Mouse (Mus musculus): ENCODE measurements around the gene Mt4. TPM values are rescaled to one million over a fixed set of nuclear protein-coding genes. Genes with fewer than 3 reads are reported as not detected.

Mt4 gene
- polyA plus RNA-seq, 1 experiment from 2014 or later: not detected

GRCm38 (mm10) chr8:94178857-94179712 lies 42.1 kb downstream of the Mt4 start, which contains the start of gene Mt1:
TSS of gene Mt1 (plus strand) at chr8:94179082.
- no peak within 1 kb of the TSS for H3K27ac ChIP-seq (replicated peaks; ENCODE audit: low read depth, low read length)
- no peak; the same call in 1 of the 2 replicates for ATAC-seq (ENCODE audit: low FRiP score, low TSS enrichment)
- no peaks in the 10 kb centered on the region for H3K9me3 ChIP-seq (ENCODE audit: control insufficient read depth, low read length)
- peak within 1 kb of the TSS; percentile 34 for H3K4me3 ChIP-seq (replicated peaks; ENCODE audit: low read depth, low read length)
- H3K36me3 ChIP-seq (ENCODE audit: control insufficient read depth, insufficient read depth, low read length): no peaks in the 10 kb centered on the region
- peaks cover 83% of the 10 kb centered on the region for H3K27me3 ChIP-seq (ENCODE audit: control insufficient read depth, insufficient read depth, low read length)
- H3K4me1 ChIP-seq (ENCODE audit: control insufficient read depth, insufficient read depth, low read length): peaks cover 14% of the 10 kb centered on the region
- peak within 1 kb of the TSS; percentile 66 for H3K4me2 ChIP-seq (ENCODE audit: low read length)
- peak within 1 kb of the TSS; percentile 21; the same call in 1 of the 2 replicates for H3K9ac ChIP-seq (replicated peaks; ENCODE audit: low read length)
- DNase-seq: peak; percentile 80
- under 1% methylated on average over 50 of the region's 50 CpGs for WGBS

DNA sequence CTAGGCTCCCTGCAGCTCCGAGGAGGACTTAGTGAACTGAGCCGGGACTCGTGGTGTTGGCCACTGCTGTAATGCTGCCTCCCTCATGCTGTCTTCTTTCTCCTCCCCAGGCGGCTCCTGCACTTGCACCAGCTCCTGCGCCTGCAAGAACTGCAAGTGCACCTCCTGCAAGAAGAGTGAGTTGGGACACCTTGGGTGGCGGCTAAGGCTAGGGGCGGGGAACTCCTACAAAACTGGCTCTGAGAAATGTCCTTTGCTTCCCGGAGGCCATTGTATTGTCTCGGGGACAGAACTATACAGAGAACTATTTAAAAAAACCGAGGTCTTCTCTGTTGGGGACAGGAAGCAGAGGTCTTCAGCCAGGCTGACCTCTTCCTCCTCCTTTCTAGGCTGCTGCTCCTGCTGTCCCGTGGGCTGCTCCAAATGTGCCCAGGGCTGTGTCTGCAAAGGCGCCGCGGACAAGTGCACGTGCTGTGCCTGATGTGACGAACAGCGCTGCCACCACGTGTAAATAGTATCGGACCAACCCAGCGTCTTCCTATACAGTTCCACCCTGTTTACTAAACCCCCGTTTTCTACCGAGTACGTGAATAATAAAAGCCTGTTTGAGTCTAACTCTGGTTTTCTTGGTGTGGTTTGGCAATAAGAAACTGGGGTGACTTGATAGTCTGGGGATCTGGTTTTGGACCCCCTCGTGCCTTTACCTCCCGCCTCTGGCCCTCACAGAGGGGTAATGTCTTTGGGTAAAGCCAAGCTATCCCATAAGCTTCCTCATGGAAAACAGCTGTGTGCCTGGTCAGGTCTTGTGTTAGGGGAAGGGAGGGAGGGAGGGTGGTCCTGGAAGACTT lies 42.9 kb downstream of the Mt4 start:
- no peaks in the 10 kb centered on the region for H3K36me3 ChIP-seq (ENCODE audit: control insufficient read depth, insufficient read depth, low read length)
- peaks cover 14% of the 10 kb centered on the region for H3K4me1 ChIP-seq (ENCODE audit: control insufficient read depth, insufficient read depth, low read length)
- H3K4me3 ChIP-seq (replicated peaks; ENCODE audit: low read depth, low read length): peak overlapping the region; percentile 34; the same call in 1 of the 2 replicates
- no peak overlapping the region for H3K9ac ChIP-seq (replicated peaks; ENCODE audit: low read length)
- no peaks in the 10 kb centered on the region for H3K9me3 ChIP-seq (ENCODE audit: control insufficient read depth, low read length)
- peaks cover 82% of the 10 kb centered on the region for H3K27me3 ChIP-seq (ENCODE audit: control insufficient read depth, insufficient read depth, low read length)
- no peak overlapping the region for H3K27ac ChIP-seq (replicated peaks; ENCODE audit: low read depth, low read length)
- peak; percentile 43 for DNase-seq
- no peak for ATAC-seq (ENCODE audit: low FRiP score, low TSS enrichment)
- H3K4me2 ChIP-seq (ENCODE audit: low read length): peak overlapping the region; percentile 66
- 2% methylated on average over 25 of the region's 25 CpGs for WGBS

- H3K27me3 ChIP-seq (ENCODE audit: control insufficient read depth, insufficient read depth, low read length): peaks cover 82% of the 10 kb centered on the region
These were observed 43.5 kb downstream of the Mt4 start for GRCm38 (mm10) chr8:94180561-94180908.

DNA sequence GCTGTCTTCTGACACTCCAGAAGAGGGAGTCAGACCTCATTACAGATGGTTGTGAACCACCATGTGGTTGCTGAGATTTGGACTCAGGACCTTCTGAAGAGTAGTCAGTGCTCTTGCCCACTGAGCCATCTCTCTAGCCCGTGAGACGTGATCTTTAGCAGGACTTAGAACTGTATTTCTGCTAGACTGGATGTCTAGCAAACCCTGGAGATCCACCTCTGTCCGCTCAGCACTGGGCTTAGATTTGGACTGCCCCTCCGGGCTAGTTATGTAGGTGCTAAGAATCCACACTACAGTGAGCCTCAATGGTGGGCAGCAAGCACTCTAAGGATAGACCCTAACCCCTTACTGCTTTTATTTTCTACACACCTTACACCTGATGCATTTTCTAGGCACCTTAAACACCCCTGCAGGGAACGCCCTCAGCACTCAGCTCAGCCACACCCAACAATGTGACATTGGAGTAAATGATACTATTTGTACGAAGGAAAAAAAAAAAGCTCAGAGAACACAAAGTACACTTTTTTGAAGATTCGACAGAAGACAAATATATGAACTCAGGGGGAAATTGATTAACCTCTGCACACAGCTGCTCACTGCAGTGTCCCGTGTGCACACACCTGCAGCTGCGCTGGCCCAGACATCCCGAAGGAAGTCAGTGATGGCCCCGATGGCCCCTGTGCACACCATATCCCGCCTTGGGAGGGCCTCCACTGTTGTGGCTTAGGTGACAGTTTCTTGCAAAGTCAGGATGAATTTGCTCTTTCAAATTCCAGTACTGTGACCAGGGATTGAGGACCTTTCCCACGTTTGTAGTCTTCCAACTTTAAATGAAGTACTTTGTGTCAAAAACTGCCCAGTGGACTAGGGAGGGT lies 45.3 kb downstream of the Mt4 start:
- ATAC-seq (ENCODE audit: low FRiP score, low TSS enrichment) (no peak), DNase-seq (no peak)
- Histone ChIP-seq H3K9ac (replicated peaks; ENCODE audit: low read length) (no peak overlapping the region), H3K27me3 (ENCODE audit: control insufficient read depth, insufficient read depth, low read length) (peaks cover 83% of the 10 kb centered on the region), H3K4me2 (ENCODE audit: low read length) (no peak overlapping the region), H3K9me3 (ENCODE audit: control insufficient read depth, low read length) (no peaks in the 10 kb centered on the region), H3K36me3 (ENCODE audit: control insufficient read depth, insufficient read depth, low read length) (no peaks in the 10 kb centered on the region), H3K4me3 (replicated peaks; ENCODE audit: low read depth, low read length) (no peak overlapping the region), H3K27ac (replicated peaks; ENCODE audit: low read depth, low read length) (no peak overlapping the region), H3K4me1 (ENCODE audit: control insufficient read depth, insufficient read depth, low read length) (peaks cover 14% of the 10 kb centered on the region)
- 72% methylated on average over 13 of the region's 13 CpGs for WGBS

More at GRCm38 (mm10) chr8:94180561-94180908, 43.5 kb downstream of the Mt4 start:
- H3K4me3 ChIP-seq (replicated peaks; ENCODE audit: low read depth, low read length): no peak overlapping the region
- H3K4me1 ChIP-seq (ENCODE audit: control insufficient read depth, insufficient read depth, low read length): peaks cover 14% of the 10 kb centered on the region
- H3K27ac ChIP-seq (replicated peaks; ENCODE audit: low read depth, low read length): no peak overlapping the region
- 85% methylated on average over 1 of the region's 1 CpGs for whole genome bisulfite sequencing
- no peaks in the 10 kb centered on the region for H3K9me3 ChIP-seq (ENCODE audit: control insufficient read depth, low read length)
- DNase-seq: no peak
- no peak overlapping the region for H3K4me2 ChIP-seq (ENCODE audit: low read length)
- no peaks in the 10 kb centered on the region for H3K36me3 ChIP-seq (ENCODE audit: control insufficient read depth, insufficient read depth, low read length)
- no peak overlapping the region for H3K9ac ChIP-seq (replicated peaks; ENCODE audit: low read length)
- ATAC-seq (ENCODE audit: low FRiP score, low TSS enrichment): no peak

GRCm38 (mm10) chr8:94183117-94183516 lies 46.1 kb downstream of the Mt4 start:
- H3K36me3 ChIP-seq (ENCODE audit: control insufficient read depth, insufficient read depth, low read length): no peaks in the 10 kb centered on the region
- ATAC-seq (ENCODE audit: low FRiP score, low TSS enrichment) (peak; percentile 31; the same call in 1 of the 2 replicates), DNase-seq (peak; percentile 77)
- H3K4me2 ChIP-seq (ENCODE audit: low read length): peak overlapping the region; percentile 41
- no peaks in the 10 kb centered on the region for H3K9me3 ChIP-seq (ENCODE audit: control insufficient read depth, low read length)
- WGBS: under 1% methylated on average over 16 of the region's 16 CpGs
- peak overlapping the region; percentile 3; the same call in 1 of the 2 replicates for H3K4me3 ChIP-seq (replicated peaks; ENCODE audit: low read depth, low read length)
- no peak overlapping the region for H3K9ac ChIP-seq (replicated peaks; ENCODE audit: low read length)
- peaks cover 14% of the 10 kb centered on the region for H3K4me1 ChIP-seq (ENCODE audit: control insufficient read depth, insufficient read depth, low read length)
- no peak overlapping the region for H3K27ac ChIP-seq (replicated peaks; ENCODE audit: low read depth, low read length)
- H3K27me3 ChIP-seq (ENCODE audit: control insufficient read depth, insufficient read depth, low read length): peaks cover 79% of the 10 kb centered on the region

DNA sequence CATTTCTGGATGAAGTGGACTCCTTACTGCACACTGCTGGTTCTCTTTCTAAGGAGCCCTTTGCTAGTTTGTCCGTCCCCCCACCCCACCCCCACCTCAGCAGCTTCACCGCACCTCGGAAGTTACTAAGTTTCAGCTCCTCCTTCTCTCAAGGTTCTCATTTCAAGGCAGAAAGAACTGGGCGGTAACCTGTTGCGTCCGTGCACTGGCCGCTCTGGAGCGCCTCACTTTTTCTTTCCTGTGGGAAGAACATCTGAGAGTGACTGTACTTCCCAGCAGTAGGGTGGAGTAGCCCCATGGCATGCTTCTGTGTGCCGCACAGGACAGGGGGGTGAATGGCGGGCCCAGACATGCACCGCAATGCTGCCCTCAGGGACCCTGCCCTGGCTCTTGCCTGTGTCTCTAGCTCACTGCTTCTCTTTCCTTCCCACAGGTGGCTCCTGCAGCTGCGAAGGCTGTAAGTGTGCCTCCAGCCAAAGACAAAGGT lies 47.4 kb downstream of the Mt4 start:
- 25% methylated on average over 12 of the region's 12 CpGs for WGBS
- no peak for ATAC-seq (ENCODE audit: low FRiP score, low TSS enrichment)

DNA sequence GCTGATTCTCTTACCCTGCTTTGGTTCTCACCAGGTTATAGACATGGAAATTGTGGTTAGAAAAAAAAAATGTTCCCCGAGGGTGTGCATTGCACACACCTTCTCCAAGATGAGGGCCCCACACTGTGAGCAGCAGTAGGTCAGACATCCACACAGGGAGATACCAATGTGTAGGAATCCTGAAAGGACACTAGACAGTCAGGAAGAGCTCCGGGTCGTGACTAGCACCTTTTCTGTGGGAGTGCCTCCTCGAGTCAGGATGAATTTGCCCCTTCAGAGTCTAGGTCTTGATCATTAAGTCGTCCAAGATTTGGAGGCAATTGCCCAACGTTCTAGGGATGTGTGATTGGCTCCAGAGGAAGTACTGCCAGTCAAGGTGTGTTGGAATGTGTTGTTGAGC lies 48.8 kb downstream of the Mt4 start:
- WGBS: 71% methylated on average over 6 of the region's 6 CpGs

More for the DNA sequence above, 47.4 kb downstream of the Mt4 start:
- no peak overlapping the region for H3K9ac ChIP-seq (replicated peaks; ENCODE audit: low read length)
- H3K4me1 ChIP-seq (ENCODE audit: control insufficient read depth, insufficient read depth, low read length): peaks cover 8% of the 10 kb centered on the region
- H3K9me3 ChIP-seq (ENCODE audit: control insufficient read depth, low read length): no peaks in the 10 kb centered on the region
- no peak overlapping the region for H3K27ac ChIP-seq (replicated peaks; ENCODE audit: low read depth, low read length)
- peaks cover 66% of the 10 kb centered on the region for H3K27me3 ChIP-seq (ENCODE audit: control insufficient read depth, insufficient read depth, low read length)
- no peak for DNase-seq
- no peaks in the 10 kb centered on the region for H3K36me3 ChIP-seq (ENCODE audit: control insufficient read depth, insufficient read depth, low read length)
- H3K4me3 ChIP-seq (replicated peaks; ENCODE audit: low read depth, low read length): no peak overlapping the region
- H3K4me2 ChIP-seq (ENCODE audit: low read length): no peak overlapping the region

DNA sequence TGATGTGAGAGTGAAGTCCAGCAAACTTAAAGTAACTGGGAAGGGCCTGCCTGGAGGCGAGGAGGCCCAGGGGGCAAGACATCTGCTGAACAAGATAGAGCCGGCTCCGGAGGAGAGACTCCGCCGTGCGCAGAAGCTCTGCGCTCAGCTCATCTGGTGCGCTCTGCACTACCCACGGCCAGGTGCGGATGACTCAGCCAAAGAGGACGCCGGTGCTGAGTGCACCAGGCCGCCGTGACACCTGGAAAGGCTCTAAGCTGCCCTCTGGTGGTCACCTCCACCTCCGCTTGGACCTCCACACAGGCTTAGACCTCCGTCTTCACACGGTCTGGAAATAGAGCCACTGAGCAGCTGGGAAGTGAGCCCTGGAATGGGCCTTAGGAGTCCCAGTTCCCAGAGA lies 49.5 kb downstream of the Mt4 start:
- no peaks in the 10 kb centered on the region for H3K36me3 ChIP-seq (ENCODE audit: control insufficient read depth, insufficient read depth, low read length)
- DNase-seq: peak; percentile 75
- H3K9me3 ChIP-seq (ENCODE audit: control insufficient read depth, low read length): no peaks in the 10 kb centered on the region
- no peak overlapping the region for H3K9ac ChIP-seq (replicated peaks; ENCODE audit: low read length)
- WGBS: 6% methylated on average over 17 of the region's 17 CpGs
- peaks cover 53% of the 10 kb centered on the region for H3K27me3 ChIP-seq (ENCODE audit: control insufficient read depth, insufficient read depth, low read length)
- ATAC-seq (ENCODE audit: low FRiP score, low TSS enrichment): 0 out of 2 replicates have a peak, but pooled peaks have one; percentile 34
- H3K27ac ChIP-seq (replicated peaks; ENCODE audit: low read depth, low read length): no peak overlapping the region
- peak overlapping the region; percentile 35 for H3K4me2 ChIP-seq (ENCODE audit: low read length)
- no peak overlapping the region for H3K4me3 ChIP-seq (replicated peaks; ENCODE audit: low read depth, low read length)
- H3K4me1 ChIP-seq (ENCODE audit: control insufficient read depth, insufficient read depth, low read length): 0 out of 2 replicates have a peak, but pooled peaks cover 4% of the 10 kb centered on the region

More for the DNA sequence above, 48.8 kb downstream of the Mt4 start:
- Histone ChIP-seq H3K27me3 (ENCODE audit: control insufficient read depth, insufficient read depth, low read length) (peaks cover 53% of the 10 kb centered on the region), H3K9ac (replicated peaks; ENCODE audit: low read length) (no peak overlapping the region), H3K36me3 (ENCODE audit: control insufficient read depth, insufficient read depth, low read length) (no peaks in the 10 kb centered on the region), H3K4me3 (replicated peaks; ENCODE audit: low read depth, low read length) (no peak overlapping the region), H3K4me1 (ENCODE audit: control insufficient read depth, insufficient read depth, low read length) (0 out of 2 replicates have a peak, but pooled peaks cover 4% of the 10 kb centered on the region), H3K4me2 (ENCODE audit: low read length) (no peak overlapping the region), H3K27ac (replicated peaks; ENCODE audit: low read depth, low read length) (no peak overlapping the region), H3K9me3 (ENCODE audit: control insufficient read depth, low read length) (no peaks in the 10 kb centered on the region)
- DNase-seq (no peak), ATAC-seq (ENCODE audit: low FRiP score, low TSS enrichment) (no peak)

Data from midbrain, embryonic 14.5 days (tissue).